Mouse (Mus musculus) small intestine, adult 2 months (tissue): ENCODE results near the gene Tnfsf14.

Experiments used
- CTCF ChIP-seq: fragments of 200-500 bp; IDR thresholded peaks from 2 replicates; pipeline ENCODE4 v1.5.1; 2012; ENCODE audit warnings: low read depth, mild to moderate bottlenecking, control low read depth, inconsistent platforms, low read length, moderate library complexity, mixed read lengths; ENCODE audit not compliant: insufficient replicate concordance, insufficient read length; ENCODE audit errors: extremely low read depth
- POLR2A ChIP-seq: fragments of 200-500 bp; IDR thresholded peaks from 2 replicates; pipeline ENCODE4 v1.6.1; 2012; ENCODE audit warnings: low read depth, mild to moderate bottlenecking, control low read depth, inconsistent platforms, low read length, moderate library complexity

GRCm38 (mm10) chr17:57172378-57172777, 21.6 kb downstream of the Tnfsf14 start:
- TF ChIP-seq CTCF (no peak), POLR2A (no peak)
